Mouse (Mus musculus) frontal cortex, adult 2 months (tissue): ENCODE measurements around the gene Neurl4. TPM values are rescaled to one million over a fixed set of nuclear protein-coding genes. Genes with fewer than 3 reads are reported as not detected.

Source experiments
- DNase-seq, 2 experiments: peaks; one replicate each; pipeline ENCODE4 v3.0.0; 2022; ENCODE audit warnings: low spot score in 1 of 2; ENCODE audit errors: extremely low spot score in 1 of 2
- polyA plus RNA-seq: library from polyadenylated mRNA; depleted of rRNA; stranded (reverse); fragments of >200 nt; gene quantifications from 2 replicates; pipeline ENCODE4 v1.2.3, GENCODE M21; 2012

The Neurl4 gene
- polyA plus RNA-seq, 1 experiment, result 101 TPM

DNA sequence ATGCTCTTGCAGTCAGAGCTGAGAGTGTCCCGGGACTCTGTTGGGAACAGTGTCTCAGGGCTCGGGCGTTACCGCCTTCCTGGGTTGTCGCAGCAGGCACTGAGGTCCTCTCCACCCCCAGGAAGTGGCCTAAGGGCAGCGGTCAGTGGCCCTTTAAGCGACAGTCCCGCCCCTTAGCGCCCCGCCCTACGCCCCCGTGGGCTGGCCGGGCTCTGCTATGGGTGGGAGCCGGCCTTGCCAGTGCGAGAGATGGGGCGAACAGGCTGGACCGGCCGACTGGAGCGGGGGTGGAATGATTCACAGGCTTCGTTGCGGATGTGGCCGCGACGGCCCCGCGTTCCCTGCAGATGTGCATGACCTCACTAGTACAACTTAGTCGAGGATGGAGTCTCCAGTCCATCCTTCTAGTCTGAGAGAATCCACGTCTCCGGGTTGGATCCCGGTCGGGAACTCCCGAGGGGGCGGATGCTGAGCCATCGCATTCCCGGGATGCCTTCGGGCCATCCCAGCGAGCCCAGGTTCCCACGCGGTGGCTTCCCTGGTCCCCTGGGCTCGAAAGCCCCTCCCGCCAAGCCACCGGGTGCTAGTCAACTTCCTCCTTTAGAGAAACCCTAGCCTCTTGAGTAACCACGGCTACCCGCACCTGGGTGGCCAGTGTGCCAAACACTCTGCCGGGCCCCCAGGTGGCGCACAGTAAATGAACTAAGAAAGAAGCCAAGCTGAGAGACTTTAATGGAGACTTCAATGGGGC, 19.8 kb upstream of the Neurl4 start, which contains the start of gene Kctd11:
Kctd11 (minus strand) TSS at position 554 of the 751 bp plus-strand sequence.
- DNase-seq, result peak in 1 of 2 experiments; percentile 64

DNA sequence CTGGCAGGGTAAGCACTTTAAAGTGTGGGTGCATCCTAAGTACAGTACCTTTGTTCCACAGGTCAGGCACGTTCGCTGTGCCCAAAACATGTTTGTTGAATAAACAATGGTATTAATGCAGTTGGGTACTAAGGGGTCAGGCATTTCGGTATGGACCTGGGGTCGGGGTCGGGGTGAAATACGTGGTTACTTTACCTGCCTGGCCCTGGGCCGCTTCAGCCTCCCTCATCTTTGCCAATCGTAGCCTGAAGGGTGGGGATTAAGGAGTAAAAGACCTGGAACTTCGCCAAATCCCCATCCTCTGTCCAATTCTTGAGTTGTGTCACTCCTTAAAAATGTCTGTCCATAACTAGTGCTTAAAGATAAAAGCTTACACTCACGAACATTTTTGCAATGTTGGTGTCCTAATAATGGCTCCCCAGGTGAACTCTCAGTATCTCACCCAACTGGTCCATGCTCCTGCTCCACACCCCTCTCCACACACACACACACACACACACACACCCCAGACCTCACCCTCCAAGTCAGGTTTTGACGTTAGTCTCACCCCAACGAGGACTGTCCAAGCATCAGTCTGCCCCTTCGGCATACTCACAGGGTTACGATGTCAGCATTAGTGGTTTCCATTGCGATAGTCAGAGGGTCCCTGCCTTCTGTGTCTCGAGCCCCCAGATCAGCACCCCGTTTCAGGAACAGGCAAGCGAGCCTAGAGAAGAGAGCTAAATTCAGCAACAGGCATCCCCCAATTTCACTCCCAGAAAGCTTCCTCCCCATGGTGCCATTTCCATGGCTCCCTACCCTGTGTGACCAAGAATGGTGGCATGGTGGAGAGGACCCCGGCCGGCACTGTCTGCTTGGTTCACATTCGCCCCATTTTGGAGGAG, 18.8 kb upstream of the Neurl4 start:
- DNase-seq, result no peak

DNA sequence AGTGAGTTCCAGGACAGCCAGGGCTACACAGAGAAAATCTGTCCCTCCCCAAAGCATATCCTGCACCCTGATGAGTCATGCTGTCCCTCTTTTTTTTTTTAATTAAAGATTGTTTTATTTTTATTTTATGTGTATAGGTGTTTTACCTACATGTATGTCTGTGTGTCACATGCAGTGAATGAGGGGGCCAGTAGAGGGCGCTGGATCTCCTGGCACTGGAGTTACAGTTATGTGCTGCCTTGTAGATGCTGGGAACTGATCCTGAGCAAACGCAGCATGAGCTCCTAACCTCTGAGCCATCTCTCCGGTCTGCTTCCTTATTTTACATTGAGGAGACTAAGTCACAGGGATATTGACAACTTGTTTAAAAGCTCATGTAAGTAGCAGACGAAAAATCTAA, 17.8 kb upstream of the Neurl4 start:
- DNase-seq, result no peak

DNA sequence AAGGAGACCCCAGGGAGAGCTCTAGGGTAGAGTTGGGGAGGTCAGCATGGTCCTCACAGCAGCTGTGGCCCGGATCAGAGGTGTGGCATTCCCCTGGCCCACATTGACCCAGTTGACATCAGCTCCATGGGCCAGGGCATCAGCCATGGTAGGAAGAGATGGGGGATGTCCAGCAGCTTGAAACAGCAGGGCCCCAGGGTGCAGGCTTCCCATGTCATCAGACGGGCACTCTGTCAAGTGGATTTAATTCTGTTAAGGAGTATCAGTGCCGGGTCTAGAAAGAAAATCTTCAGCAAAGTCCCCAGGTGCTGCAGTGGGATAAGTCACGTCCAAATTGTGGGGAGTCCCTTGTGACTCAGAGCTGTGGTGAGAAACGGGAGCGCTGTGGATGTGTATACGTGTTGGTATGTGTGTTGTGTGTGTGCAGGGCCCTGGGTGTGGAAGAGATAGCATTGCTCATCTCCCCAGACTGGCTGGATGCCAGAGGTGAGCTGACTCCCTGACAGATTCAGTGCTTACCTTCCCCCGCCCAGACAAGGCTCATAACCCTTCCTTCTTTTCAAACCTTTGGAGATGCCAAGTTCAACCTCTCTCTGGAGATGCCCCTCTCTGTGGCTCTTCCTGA, 17.2 kb upstream of the Neurl4 start:
- DNase-seq, result no peak

DNA sequence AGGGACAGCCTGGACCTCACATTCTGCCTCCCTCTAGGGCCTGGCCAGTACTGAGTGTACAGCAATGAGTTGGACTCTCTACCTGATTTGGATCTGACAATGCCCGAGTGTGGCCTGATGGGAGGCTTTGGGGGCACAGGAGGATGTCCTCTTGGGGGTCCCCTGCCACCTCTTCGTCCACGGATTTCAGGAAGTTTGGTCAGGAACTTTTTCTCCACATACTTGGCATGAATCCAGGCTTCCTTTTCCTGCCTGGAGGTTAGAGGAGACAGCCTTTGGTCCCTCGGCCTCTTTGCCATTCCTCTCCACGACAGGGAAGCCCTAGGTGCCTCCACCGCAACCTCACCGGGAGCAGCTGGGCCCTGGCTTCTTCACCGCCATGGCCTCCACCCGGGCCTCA, 16.6 kb upstream of the Neurl4 start:
- DNase-seq, result no peak

DNA sequence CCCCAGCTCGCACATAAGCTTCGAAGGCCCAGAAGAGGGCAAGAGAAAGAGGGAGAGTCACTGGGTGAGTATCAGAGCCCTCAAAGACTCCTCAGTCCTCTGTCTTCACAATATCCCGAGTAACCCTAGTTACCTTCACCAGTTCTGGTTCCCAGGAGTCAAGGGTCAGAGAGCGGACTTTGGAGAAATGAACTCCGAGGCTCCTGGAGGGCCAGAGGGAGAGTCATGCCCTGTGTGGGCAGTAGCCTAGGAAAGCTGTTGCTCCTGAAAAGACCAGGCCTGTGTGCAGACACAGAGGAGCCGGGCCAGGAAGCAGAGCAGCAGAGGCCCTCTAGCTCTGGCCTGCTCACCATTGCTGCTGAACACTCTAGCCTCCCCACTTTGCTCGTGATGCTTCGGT, 16.2 kb upstream of the Neurl4 start:
- no peak for DNase-seq

DNA sequence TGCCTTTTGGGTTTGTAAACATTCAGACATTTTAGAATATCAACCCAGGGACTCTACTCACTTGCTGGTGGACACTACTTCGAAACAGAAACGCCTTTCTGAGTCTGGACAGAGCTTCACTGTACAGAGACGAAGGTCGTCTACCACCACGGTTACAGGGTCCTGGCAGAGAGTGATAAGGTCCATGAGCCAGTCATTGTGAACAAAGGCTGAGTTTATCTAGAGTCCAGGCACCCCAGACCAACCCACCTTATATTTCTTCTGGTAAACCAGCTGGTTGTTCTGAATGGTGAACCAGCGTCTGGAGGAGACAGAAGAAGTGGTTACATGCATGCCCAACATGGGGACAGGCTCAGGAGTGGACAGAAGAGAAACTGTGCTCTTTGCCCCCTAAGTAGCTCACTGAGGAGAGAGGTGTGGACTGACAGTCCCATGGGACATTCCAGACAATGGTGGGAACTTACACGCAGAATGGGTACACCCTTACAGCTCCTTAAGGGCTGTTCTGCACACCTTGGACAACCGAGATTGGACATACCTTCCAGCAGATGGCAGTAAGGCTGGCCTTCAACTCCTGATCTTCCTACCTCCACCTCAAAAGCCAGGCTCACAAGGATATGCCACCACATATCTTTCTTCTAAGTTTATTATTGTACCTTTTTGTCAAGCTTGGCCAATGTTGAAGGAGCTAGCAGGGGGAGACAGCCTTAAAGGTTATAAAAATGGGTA, 13.8 kb upstream of the Neurl4 start:
- no peak for DNase-seq

DNA sequence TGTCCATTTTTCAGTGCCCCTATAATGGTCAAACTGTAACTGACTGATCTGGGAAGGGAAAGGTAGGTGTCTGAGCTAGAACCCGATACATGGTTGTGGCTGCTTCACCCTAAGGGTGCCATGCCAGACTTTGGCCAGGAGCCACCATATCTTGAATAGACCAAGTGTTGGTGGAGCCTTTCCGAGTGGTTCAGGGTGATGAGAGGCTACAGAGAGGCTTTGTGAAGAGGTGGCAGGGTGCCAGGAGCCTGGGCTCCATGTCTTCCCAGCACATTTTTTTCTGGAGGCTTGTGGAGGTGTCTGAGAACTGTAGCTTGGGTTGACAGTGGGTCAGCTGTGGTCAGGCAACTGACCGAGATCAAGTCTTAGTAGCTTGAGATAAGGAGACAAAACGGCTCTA, 9.4 kb upstream of the Neurl4 start:
- peak in 1 of 2 experiments; percentile 20 for DNase-seq

DNA sequence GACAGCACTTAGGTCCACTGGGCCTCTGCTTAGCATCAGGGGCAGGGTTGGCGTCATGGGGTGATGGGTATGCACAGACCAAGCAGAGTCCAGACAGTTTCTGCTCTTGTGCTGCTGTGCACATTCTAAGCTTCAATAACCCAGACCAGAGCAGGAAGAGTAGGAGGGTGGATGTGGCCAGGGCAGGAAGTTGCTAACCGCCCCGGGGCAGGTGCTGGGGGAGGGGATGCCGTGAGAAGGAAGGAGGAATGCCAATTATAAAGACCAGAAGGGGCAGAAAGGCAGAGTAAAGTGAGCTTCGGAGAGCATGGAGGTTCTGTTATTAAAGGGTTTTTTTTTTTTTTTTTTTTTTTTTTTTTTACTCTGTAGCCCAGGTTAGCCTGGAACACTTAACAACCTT, 6.2 kb upstream of the Neurl4 start:
- no peak for DNase-seq

DNA sequence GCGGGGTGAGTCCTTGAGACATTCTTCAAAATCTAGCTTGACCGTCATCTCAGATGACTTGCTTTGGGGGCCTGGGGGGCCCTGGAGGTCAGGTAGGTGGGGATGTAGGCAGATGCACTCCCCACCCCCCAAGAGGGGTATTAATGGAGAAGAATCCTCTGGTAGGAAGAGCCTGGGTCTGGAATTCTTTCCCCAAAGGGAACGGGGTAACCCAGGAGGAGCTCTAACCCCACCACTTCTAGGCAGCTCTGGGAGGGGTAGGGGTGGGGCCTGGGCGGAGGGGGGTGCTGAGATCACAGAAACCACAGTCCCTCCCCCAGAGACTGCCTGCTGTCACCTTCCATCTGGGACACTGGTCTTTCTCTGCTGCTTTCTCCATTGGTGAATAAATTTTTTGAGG, 5.6 kb upstream of the Neurl4 start, which contains the start of gene Acap1:
Acap1 (minus strand) TSS at position 249 of the 400 bp plus-strand sequence.
- no peak for DNase-seq

DNA sequence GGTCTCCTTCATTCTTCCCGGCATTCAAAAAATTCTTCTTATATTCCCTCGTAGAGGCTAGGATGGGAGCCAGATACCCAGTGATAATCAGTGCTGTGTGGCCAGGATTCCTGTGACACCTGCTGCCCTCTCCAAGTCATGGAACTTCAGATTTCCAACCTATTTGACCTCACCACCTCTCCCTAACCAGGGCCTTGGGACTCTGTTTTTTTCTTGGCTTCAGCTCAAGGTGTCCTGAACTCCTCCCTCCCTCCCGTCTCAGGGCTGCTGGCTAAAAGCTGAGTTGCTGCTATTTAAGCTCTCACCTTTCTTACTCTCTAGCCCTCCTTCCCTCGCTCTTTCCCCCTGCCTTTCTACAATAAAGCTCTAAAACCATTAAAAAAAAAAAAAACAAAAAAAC, 1.0 kb upstream of the Neurl4 start:
- DNase-seq, result no peak

DNA sequence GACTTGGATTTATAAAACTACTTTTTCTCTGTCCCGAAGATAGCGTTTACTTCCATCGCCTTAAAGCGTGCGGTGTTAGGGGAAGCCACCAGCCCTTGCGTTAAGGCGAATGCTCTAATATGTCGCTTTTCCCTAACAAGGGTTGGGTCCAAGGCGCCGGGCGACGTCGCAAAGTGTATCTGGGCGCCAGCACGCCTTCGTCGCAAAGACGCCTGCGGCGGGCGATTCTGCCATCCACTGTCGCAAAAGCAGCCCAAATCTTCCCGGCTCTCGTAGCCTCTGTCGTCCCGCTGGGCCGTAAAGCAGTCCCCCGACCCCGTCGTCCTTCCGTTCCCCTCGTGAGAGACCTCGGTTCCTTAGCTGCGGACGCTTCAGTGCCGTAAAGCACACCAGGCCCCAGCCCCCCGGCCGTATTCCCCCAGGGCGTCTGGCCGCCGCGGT, 554 bp downstream of the Neurl4 start:
- DNase-seq, result peak; percentile 98

DNA sequence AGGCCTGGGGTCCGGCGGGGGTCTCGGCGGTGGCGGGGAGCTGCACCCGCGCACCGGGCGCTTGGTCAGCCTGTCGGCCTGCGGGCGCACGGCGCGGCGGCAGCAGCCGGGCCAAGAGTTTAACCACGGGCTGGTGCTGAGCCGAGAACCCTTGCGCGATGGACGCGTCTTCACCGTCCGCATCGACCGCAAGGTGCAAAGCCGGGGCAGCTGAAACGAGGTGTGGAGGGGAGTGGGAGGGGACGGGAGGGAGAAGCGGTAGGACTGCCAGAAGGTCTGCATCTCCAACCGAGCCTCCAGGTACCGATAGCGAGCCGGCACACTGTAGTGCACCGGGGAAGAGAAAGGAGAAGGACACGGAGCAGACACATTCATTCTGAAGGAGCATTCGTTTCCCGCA, 1.1 kb downstream of the Neurl4 start:
- DNase-seq, result no peak

DNA sequence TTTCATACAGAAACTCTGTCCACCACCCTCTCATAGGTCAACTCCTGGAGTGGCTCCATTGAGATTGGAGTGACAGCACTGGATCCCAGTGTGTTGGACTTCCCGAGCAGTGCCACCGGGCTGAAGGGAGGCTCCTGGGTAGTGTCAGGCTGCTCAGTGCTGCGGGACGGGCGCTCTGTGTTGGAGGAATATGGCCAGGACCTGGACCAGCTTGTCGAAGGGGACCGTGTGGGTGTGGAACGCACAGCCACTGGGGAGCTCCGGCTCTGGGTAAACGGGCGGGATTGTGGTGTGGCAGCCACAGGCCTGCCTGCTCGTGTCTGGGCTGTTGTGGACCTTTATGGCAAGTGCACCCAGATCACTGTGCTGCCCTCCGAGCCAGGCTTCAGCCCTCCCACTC, 2.1 kb downstream of the Neurl4 start:
- no peak for DNase-seq

DNA sequence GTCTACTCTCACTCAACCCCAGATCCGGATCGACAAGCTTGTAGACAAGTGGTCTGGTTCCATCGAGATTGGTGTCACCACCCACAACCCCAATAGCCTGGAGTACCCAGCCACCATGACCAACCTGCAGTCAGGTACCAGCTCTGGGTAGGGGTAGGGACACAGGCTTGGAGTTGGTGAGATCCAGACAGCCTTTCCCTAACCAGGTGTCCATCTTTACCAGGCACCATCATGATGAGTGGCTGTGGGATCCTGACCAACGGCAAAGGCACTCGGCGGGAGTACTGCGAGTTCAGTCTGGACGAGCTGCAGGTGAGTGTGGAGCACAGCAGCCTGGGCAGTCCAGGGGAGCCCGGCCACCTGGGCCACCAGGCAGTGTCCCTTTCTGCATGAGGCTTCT, 3.4 kb downstream of the Neurl4 start:
- DNase-seq, result no peak

DNA sequence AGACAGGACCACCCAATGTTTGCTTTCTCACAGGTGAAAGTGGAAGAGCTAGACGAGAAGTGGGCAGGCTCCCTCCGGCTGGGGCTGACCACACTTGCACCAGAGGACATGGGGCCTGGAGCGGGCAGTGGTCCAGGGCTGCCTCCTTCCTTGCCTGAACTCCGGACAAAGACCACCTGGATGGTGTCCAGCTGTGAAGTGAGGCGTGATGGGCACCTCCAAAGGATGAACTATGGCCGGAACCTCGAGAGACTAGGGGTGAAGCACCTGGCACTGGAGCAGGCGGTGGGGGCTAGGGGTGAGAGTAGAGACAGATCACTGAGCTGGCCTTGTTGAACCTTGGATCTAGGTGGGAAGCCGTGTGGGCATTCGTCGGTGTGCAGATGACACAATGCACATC, 7.8 kb downstream of the Neurl4 start:
- DNase-seq, result no peak

DNA sequence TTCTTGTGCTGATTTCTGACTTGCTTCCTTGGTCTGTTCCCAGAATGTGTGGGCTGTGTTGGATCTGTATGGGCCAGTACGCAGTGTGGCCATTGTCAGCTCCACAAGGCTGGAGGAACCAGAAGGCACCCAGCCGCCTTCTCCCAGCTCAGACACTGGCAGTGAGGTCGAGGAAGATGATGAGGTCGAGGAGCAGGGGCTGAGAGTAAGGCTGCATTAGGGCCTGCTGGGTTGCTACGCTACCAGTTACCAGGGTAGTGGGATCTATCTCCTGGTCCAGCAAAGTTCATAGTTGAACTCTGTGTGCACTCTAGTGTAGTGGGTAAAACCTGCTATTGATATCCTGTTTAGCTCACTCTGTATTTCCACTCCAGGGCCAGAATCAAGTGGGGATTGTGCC, 8.3 kb downstream of the Neurl4 start:
- no peak for DNase-seq

DNA sequence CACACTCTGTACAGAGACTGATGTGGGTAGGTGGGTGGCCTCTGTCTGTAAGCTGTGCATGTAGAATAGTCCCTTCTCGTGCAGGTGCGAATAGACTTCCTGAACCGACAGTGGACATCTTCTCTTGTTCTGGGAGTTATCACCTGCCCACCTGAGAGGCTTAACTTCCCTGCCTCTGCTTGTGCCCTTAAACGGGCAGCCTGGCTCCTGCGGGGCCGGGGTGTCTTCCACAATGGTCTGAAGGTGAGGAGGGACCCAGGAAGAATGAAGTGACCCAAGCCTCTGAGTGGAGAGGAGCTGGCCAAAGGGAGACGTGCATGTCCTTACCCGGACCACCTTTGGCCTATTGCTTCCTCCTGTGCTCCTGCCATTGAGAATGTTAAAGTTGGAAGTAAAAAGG, 9.3 kb downstream of the Neurl4 start:
- DNase-seq, result no peak

DNA sequence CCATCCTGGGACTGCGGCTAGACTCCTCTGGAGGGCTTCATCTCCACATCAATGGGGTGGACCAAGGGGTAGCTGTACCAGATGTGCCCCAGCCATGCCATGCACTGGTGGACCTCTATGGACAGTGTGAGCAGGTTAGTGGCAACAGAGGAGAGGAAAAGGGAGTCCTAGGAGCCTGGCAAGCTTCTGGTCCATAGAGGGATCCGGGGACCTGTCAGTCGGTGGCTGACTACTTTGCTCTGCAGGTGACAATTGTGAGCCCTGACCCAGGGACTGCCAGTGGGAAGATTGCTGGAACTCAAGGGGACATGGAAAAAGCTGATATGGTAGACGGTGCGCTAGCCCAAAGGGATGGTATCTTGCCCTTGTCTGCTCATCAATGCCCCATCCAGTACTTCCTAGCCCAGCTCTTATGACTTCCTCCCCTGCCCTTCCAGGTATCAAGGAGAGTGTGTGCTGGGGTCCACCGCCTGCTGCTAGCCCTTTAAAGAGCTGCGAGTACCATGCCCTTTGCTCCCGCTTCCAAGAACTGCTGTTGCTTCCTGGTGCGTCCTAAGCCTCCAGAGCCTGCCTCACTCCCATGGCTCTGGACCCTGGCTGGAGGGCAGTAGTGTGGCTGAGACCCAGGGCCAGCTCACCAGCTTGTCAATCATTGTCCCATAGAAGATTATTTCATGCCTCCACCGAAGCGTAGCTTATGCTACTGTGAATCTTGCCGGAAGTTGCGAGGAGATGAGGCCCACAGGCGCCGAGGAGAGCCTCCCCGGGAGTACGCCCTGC, 10.1 kb downstream of the Neurl4 start:
- DNase-seq, result no peak

DNA sequence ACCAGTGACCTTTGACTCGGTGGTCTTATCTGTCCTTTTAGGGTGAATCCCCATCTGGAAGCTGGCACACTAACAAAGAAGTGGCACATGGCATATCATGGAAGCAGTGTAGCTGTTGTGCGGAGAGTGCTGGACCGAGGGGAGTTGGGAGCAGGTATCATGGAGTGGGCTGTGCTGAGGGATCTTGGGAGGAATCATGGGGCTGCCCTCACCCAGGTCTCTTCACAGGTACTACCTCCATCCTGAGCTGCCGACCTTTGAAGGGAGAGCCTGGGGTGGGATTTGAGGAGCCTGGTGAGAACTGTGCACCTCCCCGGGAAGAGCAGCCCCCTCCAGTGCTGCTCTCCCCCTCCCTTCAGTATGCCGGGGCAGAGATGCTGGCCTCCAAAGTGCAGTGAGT, 10.8 kb downstream of the Neurl4 start:
- no peak for DNase-seq
